Mouse (Mus musculus) thymus, postnatal 36 days (tissue): Measurements from ENCODE around the gene Neu3.
A peak's percentile ranks its signal among the peaks of the same experiment; 100 is the strongest.

Experiments used
- DNase-seq, 2 experiments: peaks; one replicate each; pipeline ENCODE4 v3.0.0; 2022; ENCODE audit warnings: mixed read lengths in 2 of 2

Neu3 gene

GRCm38 (mm10) chr7:99828083-99828570 is at the start of gene Neu3:
Gene Neu3 (minus strand): TSS chr7:99828417.
- DNase-seq = peak; percentile 95 to 96

DNA sequence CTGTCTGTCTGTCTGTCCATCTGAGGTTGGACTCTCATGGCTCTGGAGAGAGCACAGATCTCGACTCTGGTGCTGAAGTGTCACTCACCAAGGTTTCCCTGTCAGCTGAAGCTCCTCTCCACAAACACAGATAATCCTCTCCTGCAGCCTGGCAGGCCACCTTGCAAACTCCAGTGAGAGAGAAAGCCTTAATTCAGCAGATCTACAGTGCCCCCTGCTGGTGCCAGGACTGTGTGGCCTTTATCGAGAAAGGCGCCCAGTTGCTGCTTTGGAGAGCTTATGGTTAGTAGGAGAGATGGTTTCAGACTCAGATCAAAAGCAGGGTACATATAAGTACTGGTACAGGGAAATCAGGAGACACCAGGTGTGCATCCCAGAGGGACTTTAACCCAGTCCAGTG is 48.1 kb upstream of the Neu3 start:
- peak; percentile 83 to 87 for DNase-seq

GRCm38 (mm10) chr7:99875891-99876290 is 47.7 kb upstream of the Neu3 start:
- no peak for DNase-seq

DNA sequence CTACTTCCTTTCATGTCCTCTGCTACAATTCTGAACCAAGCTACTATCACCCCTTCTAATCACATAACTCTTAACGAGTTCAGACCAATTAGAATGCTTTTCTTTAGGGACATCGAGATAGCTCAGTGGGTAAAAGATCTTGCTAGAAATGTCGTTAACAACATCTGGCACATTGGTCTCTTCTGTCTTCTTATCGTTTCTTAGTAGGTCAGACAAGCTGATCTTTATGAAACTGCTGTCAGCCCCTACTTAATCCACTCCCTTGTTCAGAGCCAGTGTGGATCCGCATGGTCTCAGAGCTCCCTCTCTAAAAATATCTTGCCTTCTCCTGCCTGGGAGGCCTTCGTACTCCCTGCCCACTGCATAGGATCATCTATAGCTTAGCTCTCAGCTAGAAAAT is 45.7 kb upstream of the Neu3 start:
- no peak for DNase-seq

GRCm38 (mm10) chr7:99869296-99869695 is 41.1 kb upstream of the Neu3 start:
- DNase-seq = no peak

DNA sequence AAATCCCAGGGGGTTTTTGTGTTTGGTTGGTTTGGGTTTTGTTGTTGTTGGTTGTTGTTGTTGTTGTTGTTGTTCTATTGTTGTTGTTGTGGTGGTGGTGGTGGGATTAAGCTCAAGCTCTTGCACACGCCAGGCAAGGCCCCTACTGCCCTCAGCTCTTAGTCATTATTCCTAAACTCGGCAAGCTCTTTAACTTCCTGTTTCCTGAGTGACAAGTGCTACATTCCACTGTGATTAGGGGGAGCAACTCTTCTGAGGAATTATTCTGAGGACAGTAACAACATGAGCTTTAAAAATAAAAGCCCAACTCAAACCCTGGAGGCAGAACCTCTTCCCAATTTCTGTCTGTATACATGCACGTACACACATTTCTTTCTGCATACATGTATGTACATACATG is 37.0 kb upstream of the Neu3 start:
- no peak for DNase-seq

DNA sequence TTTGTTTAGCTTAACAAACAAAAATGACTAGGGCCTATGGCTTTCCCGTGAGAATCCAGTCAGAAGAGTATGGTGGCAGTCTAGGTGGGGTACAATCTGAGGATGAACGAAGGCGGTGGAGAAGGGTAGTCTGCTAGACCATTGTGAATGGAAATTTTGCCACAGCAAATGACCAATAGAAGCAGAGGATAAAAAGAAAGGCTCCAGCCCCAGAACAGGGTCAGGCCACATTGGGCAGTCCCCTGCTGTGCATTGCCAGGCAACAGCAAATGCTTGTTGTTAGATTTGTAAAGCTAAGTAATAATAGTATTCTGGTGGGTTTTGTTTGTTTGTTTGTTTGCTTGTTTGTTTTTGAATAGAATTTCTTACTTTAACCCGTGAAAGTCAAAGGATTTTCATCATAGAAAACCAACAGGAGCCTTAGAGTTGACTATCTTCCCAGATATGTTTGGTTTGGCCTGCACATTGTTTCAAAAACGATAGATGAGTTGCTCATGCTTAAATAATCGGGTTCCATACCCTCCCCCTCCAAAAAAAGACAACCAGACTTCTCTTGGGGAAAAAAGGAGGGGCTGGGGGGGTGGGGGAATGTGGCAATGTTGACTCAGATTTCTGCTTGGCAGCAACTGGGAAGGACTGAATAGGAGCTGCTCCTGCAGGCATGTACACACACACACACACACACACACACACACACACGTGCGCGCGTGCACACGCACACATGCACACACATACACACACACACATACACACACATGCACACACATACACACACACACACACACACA is 36.2 kb upstream of the Neu3 start:
- DNase-seq = no peak

- DNase-seq = no peak
Observed at GRCm38 (mm10) chr7:99863362-99863761, 35.1 kb upstream of the Neu3 start, which contains the start of gene Spcs2. Gene Spcs2 (minus strand): TSS chr7:99863462.

- peak; percentile 92 to 97 for DNase-seq
Observed at GRCm38 (mm10) chr7:99858813-99859585, 30.8 kb upstream of the Neu3 start, which contains the start of gene Xrra1. Gene Xrra1 (plus strand): TSS chr7:99859116.

- DNase-seq = no peak
Observed at GRCm38 (mm10) chr7:99858175-99858812, 30.1 kb upstream of the Neu3 start.

- peak; percentile 55 to 63 for DNase-seq
Observed at GRCm38 (mm10) chr7:99856266-99856861, 28.1 kb upstream of the Neu3 start.

DNA sequence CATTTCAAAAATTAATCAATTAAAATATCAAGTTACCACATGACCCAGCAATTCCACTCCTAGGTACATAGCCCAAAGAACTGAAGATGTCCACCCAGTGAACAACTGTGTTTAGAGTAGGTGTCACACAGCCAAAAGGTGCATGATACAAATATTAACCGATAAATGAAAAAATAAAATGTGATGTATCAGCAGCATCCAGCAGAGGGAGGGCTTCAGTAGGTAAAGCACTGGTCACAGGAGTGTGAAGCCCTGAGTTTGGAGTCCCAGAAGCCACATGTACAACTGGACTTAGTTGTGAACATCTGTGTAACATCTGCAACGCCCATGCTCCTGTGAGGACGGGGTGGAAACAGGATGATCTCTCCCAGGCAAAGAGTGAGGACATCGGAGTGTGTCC is 26.1 kb upstream of the Neu3 start:
- DNase-seq = no peak

DNA sequence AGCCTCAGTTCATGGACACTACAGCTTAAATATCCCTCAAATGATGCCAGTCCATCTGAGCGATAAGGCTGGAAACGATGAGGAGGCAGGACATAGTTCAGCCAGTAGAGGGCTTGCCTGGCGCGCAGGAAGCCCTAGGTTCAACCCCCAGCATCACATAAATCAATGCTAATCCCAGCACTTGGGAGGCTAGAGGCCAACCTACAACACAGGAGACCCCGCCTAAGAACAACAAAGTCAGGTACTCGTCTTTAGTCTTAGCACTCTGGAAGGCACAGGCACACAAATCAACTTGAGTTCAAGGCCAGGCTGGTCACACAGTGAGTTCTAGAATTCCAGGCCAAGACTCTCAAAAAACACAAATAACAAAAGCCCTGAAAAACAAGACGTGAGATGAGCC is 25.1 kb upstream of the Neu3 start:
- DNase-seq = no peak

DNA sequence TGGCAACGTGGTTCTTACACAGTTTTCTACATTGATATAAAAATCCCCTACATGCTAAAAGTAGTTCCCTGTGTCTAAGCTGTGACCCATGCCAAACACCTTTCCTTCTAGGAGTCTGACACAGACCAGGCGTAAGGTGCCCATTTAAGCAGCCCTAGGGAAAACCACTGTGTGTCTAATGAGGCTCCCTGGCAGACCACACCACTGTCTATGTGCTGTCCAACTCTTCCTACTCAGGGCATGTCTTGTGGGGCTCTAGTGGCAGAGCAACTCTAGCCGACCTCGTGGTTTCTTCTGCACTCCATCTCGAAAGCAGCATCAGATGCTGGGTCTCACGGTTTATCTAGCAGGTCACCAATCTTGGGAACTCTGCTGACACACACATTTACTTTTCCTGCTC is 23.4 kb upstream of the Neu3 start:
- no peak for DNase-seq

- DNase-seq = no peak
Observed at GRCm38 (mm10) chr7:99851121-99851520, 22.9 kb upstream of the Neu3 start.

DNA sequence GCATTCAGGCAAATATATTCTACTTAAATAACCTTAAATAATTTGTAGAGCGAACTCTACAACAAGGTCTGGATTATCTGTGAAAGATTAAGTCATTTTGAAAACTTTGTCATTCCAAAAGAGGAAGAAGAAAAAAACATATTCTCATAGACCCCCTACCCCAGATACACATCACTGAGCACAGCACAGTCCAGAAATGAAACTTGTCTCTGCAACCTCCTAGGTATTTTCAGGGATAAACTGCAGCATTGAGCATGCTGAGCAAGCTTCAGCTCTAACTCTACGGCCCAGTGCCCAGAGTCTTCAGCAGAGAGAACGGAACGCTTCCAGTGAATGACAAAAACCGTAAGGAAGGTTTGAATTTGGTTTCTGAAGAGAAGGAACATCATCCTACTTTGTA is 22.3 kb upstream of the Neu3 start:
- DNase-seq = no peak

DNA sequence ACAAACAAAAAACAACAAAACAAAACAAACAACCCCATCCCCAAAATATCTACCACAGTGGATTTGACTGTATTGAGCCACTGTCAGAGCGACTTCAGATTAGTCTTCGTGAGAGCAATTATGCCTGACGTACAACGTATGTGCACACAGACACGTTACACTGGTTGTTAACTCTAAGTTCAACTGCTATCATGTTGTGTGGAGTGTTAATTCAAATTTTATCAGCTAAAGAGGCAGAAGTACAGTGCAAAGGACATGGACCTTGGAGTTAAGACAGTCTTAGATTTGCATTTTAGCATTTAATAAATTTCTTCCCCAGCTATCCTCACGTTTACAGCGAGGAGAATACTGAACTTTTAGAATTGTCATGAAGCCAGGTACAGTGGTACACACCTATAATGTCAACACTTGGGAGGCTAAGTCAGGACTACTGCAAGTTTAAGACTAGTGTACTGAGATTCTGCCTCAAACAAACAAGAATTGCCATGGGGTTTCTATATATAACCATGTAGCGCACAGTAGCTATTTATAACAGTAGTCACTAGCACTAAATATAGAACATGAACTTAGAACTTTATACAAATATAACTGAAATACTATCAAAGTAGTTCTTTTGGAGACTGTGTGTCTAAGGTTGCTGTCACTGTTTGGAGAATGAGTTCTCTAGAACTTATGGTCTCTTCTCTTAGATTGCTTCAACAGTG is 17.5 kb upstream of the Neu3 start:
- no peak for DNase-seq

- no peak for DNase-seq
Observed at GRCm38 (mm10) chr7:99838241-99838640, 10.0 kb upstream of the Neu3 start.

DNA sequence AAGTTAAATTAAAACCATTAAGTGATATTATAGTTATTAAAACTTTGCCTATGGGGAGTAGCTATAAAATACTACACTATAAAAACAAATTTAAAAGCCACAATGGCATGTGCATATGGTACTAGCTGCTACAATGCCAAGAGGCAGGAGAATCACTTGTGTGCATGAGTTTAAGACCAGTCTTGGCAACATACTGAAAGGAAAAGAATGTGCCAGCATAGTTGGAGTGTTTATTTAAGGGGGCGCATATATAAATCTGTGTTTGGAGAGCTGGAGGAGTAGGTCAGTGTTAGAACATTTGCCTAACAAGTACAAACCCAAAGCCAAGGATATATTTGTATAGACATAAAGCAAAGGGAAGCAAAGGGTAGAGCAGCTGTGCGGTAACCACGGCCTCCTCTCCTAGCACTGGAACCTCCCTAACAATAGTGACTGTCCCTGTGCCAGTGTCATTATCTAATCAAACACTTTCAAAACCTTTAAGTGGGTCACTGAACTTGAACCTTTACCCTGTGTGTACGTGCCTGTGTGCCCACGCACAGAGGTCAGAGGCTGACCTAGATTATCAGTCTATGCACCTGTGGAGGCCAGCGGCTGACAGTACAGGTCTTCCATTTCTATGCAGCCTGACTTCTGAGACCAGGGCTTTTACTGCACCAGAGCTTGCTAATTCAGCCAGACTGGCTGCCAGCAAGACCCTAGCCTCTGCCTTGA is 9.3 kb upstream of the Neu3 start:
- no peak for DNase-seq

- no peak for DNase-seq
Observed at GRCm38 (mm10) chr7:99836781-99837180, 8.6 kb upstream of the Neu3 start.

DNA sequence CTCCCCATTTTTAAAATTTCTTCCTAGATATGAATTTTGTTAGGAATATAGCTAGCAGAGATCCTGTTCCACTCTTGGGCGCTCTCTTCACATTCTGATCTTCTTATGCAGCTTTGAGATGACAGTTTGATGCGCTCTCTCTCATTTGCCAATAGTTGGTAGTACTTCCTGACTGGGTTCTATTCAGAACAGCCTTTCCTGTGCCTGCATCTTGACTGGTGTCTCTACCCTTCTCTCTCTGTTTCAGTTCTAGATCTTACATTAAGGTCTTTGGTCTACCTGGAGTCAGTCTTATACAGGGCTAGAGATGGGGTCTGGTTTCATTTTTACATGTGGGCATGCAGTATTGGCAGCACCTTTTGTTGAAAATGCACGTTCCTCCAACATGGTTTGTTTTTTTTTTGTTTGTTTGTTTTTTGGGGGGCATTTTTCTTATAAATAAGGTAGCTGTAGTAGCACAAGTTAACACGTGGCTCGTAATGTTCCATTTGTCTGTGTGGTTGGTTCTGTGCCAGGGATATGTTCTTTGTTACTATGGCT is 6.2 kb upstream of the Neu3 start:
- DNase-seq = no peak
